Mouse (Mus musculus) frontal cortex, postnatal 10 days (tissue): ENCODE data around the gene Gm17604.
A peak's percentile ranks its signal among the peaks of the same experiment; 100 is the strongest.

Experiments used
- DNase-seq, 2 experiments: peaks; one replicate each; pipeline ENCODE4 v3.0.0; 2022; ENCODE audit warnings: low spot score in 2 of 2, mixed read lengths in 1 of 2

The Gm17604 gene

GRCm38 (mm10) chrX:165004779-165005324 is at the start of gene Gm17604:
TSS of gene Gm17604 (minus strand) at chrX:165004829.
- DNase-seq = no peak

DNA sequence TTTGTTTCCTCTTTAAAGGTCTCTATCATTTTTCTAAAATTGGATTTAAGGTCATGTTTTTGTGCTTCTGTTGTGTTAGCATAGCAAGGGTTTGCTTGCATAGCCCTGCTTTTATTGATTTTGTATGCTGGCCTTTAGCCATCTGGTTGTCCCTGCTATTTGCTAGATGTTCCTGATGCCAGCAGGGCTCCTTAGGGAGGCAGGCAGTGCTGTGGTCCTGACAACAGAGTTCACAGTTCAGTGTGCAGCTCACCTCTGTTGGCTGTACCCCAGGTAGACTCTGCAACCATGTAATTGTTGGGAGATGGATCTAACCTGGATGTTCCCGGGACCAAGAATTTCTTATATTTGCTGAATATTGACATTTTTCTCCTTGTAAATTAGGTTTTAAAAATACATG is 45.3 kb upstream of the Gm17604 start:
- no peak for DNase-seq

DNA sequence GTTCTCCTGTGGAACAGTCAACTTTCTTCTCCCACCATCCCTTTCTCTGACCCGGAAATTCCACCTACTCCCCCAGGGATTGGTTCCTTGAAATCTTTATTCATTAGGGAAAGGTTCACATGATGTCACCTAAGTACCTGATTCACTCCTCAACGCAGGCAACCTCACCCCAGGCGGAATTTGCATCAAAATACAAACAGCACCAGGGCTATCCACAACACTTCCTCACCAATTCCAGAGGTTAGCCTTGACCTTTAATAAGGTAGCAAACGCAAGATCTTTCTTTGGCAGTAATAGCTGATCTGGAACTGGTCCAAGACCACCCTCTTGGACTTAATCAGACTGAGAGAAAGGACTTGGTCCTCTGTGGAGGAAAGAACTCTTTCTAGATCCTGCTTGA is 1.5 kb downstream of the Gm17604 start:
- DNase-seq = no peak

DNA sequence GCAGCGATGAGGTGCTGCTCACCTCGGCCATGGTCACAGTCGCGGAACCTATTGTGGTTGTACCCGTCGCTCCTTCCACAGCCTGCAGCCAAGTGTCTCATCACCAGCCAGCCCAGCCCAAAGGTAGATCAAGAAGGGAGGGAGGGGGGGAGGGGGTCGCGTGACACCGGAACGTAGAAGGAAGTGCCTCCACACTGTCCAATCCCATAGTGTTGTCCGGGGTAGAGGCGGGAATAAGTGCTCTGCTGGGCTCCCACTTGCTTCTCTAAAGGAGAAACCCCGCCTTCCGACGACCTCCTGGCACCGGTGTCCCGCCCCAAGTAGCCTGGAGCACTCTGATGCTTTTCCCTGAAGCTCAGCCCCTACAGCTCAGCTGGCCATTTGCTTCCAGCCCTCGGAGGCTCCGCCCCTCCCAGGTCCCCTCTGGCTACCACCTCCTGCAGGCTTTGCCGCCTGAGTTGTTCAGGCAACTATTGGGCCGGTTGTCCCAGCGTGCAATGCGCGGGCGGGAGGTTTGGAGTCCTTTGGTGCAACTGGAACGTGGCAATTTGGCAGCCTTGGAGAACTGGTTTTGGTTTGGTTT is 24.3 kb downstream of the Gm17604 start, which contains the start of the genes Mospd2 and Fancb:
Mospd2 (minus strand) TSS at position 183 of the 583 bp plus-strand sequence.
Fancb (plus strand) TSS at position 400 of the 583 bp plus-strand sequence.
- peak; percentile 78 to 83 for DNase-seq

- no peak for DNase-seq
Measured at GRCm38 (mm10) chrX:164978866-164979265, 25.8 kb downstream of the Gm17604 start.

- no peak for DNase-seq
Measured at GRCm38 (mm10) chrX:164971206-164971605, 33.4 kb downstream of the Gm17604 start.

GRCm38 (mm10) chrX:164965750-164966448 is 38.7 kb downstream of the Gm17604 start:
- no peak for DNase-seq
